Mouse (Mus musculus) MEL (cell line): ENCODE measurements at regions not wholly inside any gene's neighbourhood (a gene's known extent, or its start where the extent isn't known, plus 50 kb on each side); places are given as distances from the start of the nearest gene placed in this dataset.

Experiments
- DNase-seq: peaks from one replicate; pipeline ENCODE4 v3.0.0; 2011; ENCODE audit warnings: low read depth, low spot score
- H3K27ac ChIP-seq: 2 replicates; pipeline ENCODE4 v1.5.1; 2012; ENCODE audit warnings: low read depth, mild to moderate bottlenecking, control low read depth, low read length, moderate library complexity; ENCODE audit not compliant: control insufficient read depth
- H3K27me3 ChIP-seq, 2 experiments: fragments of 150-350 bp in 1 of 2; sonication (generic) in 1 of 2; 2 replicates each; pipeline ENCODE4 v1.6.1; 2012; ENCODE audit warnings: low read length in 2 of 2, mild to moderate bottlenecking in 2 of 2, improper control_type of control experiment in 1 of 2, moderate library complexity in 1 of 2; ENCODE audit not compliant: insufficient read depth in 2 of 2, control insufficient read depth in 1 of 2
- H3K36me3 ChIP-seq, 2 experiments: 2 replicates each; pipeline ENCODE4 v1.6.1; 2012 to 2014; ENCODE audit warnings: low read length in 2 of 2, improper control_type of control experiment in 1 of 2, inconsistent platforms in 1 of 2, mild to moderate bottlenecking in 1 of 2; ENCODE audit not compliant: insufficient read depth in 2 of 2, control insufficient read depth in 1 of 2
- H3K4me1 ChIP-seq, 2 experiments: fragments of 150-350 bp in 1 of 2; sonication (generic) in 1 of 2; 2 replicates each; pipeline ENCODE4 v1.6.1; 2012; ENCODE audit warnings: low read length in 2 of 2, improper control_type of control experiment in 1 of 2, mild to moderate bottlenecking in 1 of 2; ENCODE audit not compliant: insufficient read depth in 2 of 2, control insufficient read depth in 1 of 2
- H3K4me3 ChIP-seq, 2 experiments: fragments of 150-350 bp in 1 of 2; sonication (generic) in 1 of 2; 2 replicates each; pipeline ENCODE4 v1.5.1; 2012; ENCODE audit warnings: low read depth in 2 of 2, low read length in 2 of 2, mild to moderate bottlenecking in 2 of 2, moderate library complexity in 2 of 2, control low read depth in 1 of 2, improper control_type of control experiment in 1 of 2; ENCODE audit not compliant: control insufficient read depth in 1 of 2, insufficient read depth in 1 of 2
- H3K79me2 ChIP-seq: 2 replicates; pipeline ENCODE4 v1.6.1; 2012; ENCODE audit warnings: mild to moderate bottlenecking, low read length, moderate library complexity; ENCODE audit not compliant: control insufficient read depth, poor library complexity, insufficient read depth
- H3K9ac ChIP-seq: 2 replicates; pipeline ENCODE4 v1.6.1; 2012; ENCODE audit warnings: low read depth, mild to moderate bottlenecking, control low read depth, low read length, moderate library complexity; ENCODE audit not compliant: control insufficient read depth, poor library complexity, severe bottlenecking
- H3K9me3 ChIP-seq: fragments of 150-350 bp; sonication (generic); replicated peaks from 2 replicates; pipeline ENCODE4 v1.6.1; 2012; ENCODE audit warnings: mild to moderate bottlenecking, low read length, improper control_type of control experiment, moderate library complexity; ENCODE audit not compliant: insufficient read depth
- CHD2 ChIP-seq: IDR thresholded peaks from 2 replicates; pipeline ENCODE4 v1.6.1; 2011; ENCODE audit warnings: low read length, improper control_type of control experiment
- CTCF ChIP-seq, 3 experiments: IDR thresholded peaks in 2 of 3; conservative IDR thresholded peaks in 1 of 3; 2 replicates each; pipeline ENCODE4 v1.5.1; 2011 to 2012; ENCODE audit warnings: low read length in 3 of 3, low read depth in 2 of 3, mild to moderate bottlenecking in 2 of 3, improper control_type of control experiment in 1 of 3, inconsistent platforms in 1 of 3, mixed read lengths in 1 of 3, moderate library complexity in 1 of 3; ENCODE audit not compliant: control insufficient read depth in 1 of 3, insufficient read depth in 1 of 3, poor library complexity in 1 of 3, severe bottlenecking in 1 of 3
- ELF1 ChIP-seq: IDR thresholded peaks from 2 replicates; pipeline ENCODE4 v1.6.1; 2014; ENCODE audit warnings: low read depth, mild to moderate bottlenecking, inconsistent platforms, low read length, improper control_type of control experiment, moderate library complexity
- ETS1 ChIP-seq: IDR thresholded peaks from 2 replicates; pipeline ENCODE4 v1.6.1; 2012; ENCODE audit warnings: low read depth, mild to moderate bottlenecking, inconsistent platforms, low read length, improper control_type of control experiment, moderate library complexity
- KAT2A ChIP-seq: conservative IDR thresholded peaks from 2 replicates; pipeline ENCODE4 v1.6.1; 2012; ENCODE audit warnings: low read depth, low read length, improper control_type of control experiment, inconsistent platforms
- MAX ChIP-seq: IDR thresholded peaks from 2 replicates; pipeline ENCODE4 v1.6.1; 2011; ENCODE audit warnings: low read length, improper control_type of control experiment
- MXI1 ChIP-seq: IDR thresholded peaks from 2 replicates; pipeline ENCODE4 v1.6.1; 2011; ENCODE audit warnings: mild to moderate bottlenecking, low read depth, low read length, improper control_type of control experiment
- NRF1 ChIP-seq: IDR thresholded peaks from 2 replicates; pipeline ENCODE4 v1.6.1; 2014; ENCODE audit warnings: low read depth, mild to moderate bottlenecking, inconsistent platforms, low read length, improper control_type of control experiment, moderate library complexity; ENCODE audit not compliant: poor library complexity, insufficient read depth, severe bottlenecking
- RCOR1 ChIP-seq: IDR thresholded peaks from 2 replicates; pipeline ENCODE4 v1.6.1; 2012; ENCODE audit warnings: low read depth, mild to moderate bottlenecking, inconsistent platforms, low read length, improper control_type of control experiment
- TAL1 ChIP-seq: IDR thresholded peaks from 2 replicates; pipeline ENCODE4 v1.6.1; 2012; ENCODE audit warnings: mild to moderate bottlenecking, inconsistent platforms, low read length, moderate library complexity, mixed read lengths
- UBTF ChIP-seq: IDR thresholded peaks from 2 replicates; pipeline ENCODE4 v1.6.1; 2012; ENCODE audit warnings: low read depth, mild to moderate bottlenecking, inconsistent platforms, low read length, improper control_type of control experiment, moderate library complexity, borderline replicate concordance; ENCODE audit not compliant: insufficient read depth
- USF1 ChIP-seq: IDR thresholded peaks from 2 replicates; pipeline ENCODE4 v1.6.1; 2014; ENCODE audit warnings: low read depth, mild to moderate bottlenecking, inconsistent platforms, low read length, improper control_type of control experiment, moderate library complexity
- ZNF384 ChIP-seq: IDR thresholded peaks from 2 replicates; pipeline ENCODE4 v1.6.1; 2012; ENCODE audit warnings: low read depth, mild to moderate bottlenecking, inconsistent platforms, low read length, improper control_type of control experiment

- H3K27ac ChIP-seq, result no peak overlapping the region
- H3K4me1 ChIP-seq, result no peaks in the 10 kb centered on the region
- no peaks in the 10 kb centered on the region for H3K36me3 ChIP-seq
- TF ChIP-seq UBTF, result no peak
- TF ChIP-seq KAT2A, result no peak
- TF ChIP-seq USF1, result no peak
- no peak for TF ChIP-seq MXI1
- TF ChIP-seq RCOR1, result no peak
- TF ChIP-seq ZNF384, result no peak
- TF ChIP-seq MAX, result no peak
- TF ChIP-seq ETS1, result no peak
- H3K9me3 ChIP-seq, result no peaks in the 10 kb centered on the region
- no peak overlapping the region for H3K9ac ChIP-seq
- no peaks in the 10 kb centered on the region for H3K79me2 ChIP-seq
- DNase-seq, result no peak
- no peak overlapping the region for H3K4me3 ChIP-seq
- H3K27me3 ChIP-seq, result no peaks in the 10 kb centered on the region
Observed at GRCm38 (mm10) chr17:49208315-49208820, 219.8 kb upstream of the Mocs1 start.

DNA sequence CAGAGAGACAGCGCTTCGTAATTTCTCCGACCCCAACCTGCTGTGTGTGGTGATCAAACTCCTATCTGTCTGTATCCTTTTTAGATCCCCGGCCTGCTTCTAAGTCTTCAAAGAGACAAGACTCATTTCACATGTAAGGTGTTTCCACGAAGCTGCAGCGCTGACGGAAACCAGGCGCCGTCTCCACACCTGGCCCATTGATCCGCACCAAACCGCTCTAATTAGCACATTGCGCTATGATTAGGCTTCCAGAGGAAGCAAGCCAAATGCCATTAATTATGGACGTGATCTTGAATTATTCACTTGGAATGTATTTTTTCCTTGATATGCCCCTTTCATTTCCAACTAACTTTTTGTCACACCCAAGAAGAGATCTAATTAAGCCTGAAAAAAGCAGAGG is 215.2 kb upstream of the Mocs1 start:
- H3K27me3 ChIP-seq, result no peaks in the 10 kb centered on the region
- TF ChIP-seq TAL1, result no peak
- TF ChIP-seq CHD2, result no peak
- no peak for TF ChIP-seq ELF1
- no peak for TF ChIP-seq CTCF (IDR thresholded peaks at IDR 0.05 in 2 of 3, conservative IDR thresholded peaks at IDR 0.05 in 1 of 3; ENCODE audit: control insufficient read depth in 1 of 3, insufficient read depth in 1 of 3, low read depth in 2 of 3, low read length in 3 of 3, poor library complexity in 1 of 3, severe bottlenecking in 1 of 3)
- no peak for TF ChIP-seq RCOR1
- no peaks in the 10 kb centered on the region for H3K4me1 ChIP-seq
- no peaks in the 10 kb centered on the region for H3K9me3 ChIP-seq
- H3K36me3 ChIP-seq, result no peaks in the 10 kb centered on the region
- no peak for DNase-seq
- H3K27ac ChIP-seq, result no peak overlapping the region
- no peak overlapping the region for H3K9ac ChIP-seq
- H3K4me3 ChIP-seq, result no peak overlapping the region
- H3K79me2 ChIP-seq, result no peaks in the 10 kb centered on the region

DNA sequence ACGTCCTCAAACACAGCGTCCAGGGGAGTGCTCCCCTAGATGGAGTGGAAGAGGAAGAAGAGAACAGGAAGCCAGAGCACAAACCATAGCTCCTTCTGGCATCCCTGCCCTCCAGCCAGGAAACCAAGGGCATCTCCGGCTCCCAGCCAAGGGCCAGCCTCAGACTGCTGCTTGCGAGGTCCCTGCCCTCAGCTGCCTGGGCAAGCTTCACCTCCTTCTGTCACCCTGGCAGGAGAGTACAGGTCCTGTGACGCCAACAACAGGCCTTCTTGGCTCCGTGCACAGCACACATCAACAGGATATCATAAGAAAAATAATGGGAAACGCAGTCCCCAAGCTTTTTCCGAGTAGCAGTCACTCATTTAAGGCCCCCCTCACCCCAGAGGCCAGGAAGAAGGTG is 212.9 kb upstream of the Mocs1 start:
- Histone ChIP-seq H3K27ac (no peak overlapping the region), H3K79me2 (no peaks in the 10 kb centered on the region), H3K4me3 (no peak overlapping the region), H3K4me1 (no peaks in the 10 kb centered on the region), H3K27me3 (no peaks in the 10 kb centered on the region), H3K36me3 (no peaks in the 10 kb centered on the region), H3K9ac (no peak overlapping the region), H3K9me3 (no peaks in the 10 kb centered on the region)
- no peak for TF ChIP-seq NRF1
- DNase-seq, result no peak
